Mouse (Mus musculus) spleen, adult 2 months (tissue): Measurements from ENCODE around the gene Col7a1. TPM values are rescaled to one million over a fixed set of nuclear protein-coding genes. Genes with fewer than 3 reads are reported as not detected.
A peak's percentile ranks its signal among the peaks of the same experiment; 100 is the strongest.

ENCODE experiments used
- DNase-seq, 2 experiments: peaks; one replicate each; pipeline versions ENCODE4 v3.0.0 to v3.0.0-alpha.2; 2012 to 2021; ENCODE audit warnings: low spot score in 2 of 2, low read depth in 1 of 2
- H3K27ac ChIP-seq: fragments of 200-500 bp; 2 replicates; pipeline ENCODE4 v1.5.1; 2012; ENCODE audit warnings: low read length, inconsistent platforms; ENCODE audit not compliant: insufficient read depth
- H3K27me3 ChIP-seq: fragments of 200-500 bp; 2 replicates; pipeline ENCODE4 v1.6.1; 2012; ENCODE audit warnings: mild to moderate bottlenecking, moderate library complexity, low read length, inconsistent platforms; ENCODE audit not compliant: control insufficient read depth, insufficient read depth
- H3K36me3 ChIP-seq: fragments of 200-500 bp; 2 replicates; pipeline ENCODE4 v1.6.1; 2012; ENCODE audit warnings: mild to moderate bottlenecking, low read length, inconsistent platforms; ENCODE audit not compliant: control insufficient read depth, insufficient read depth
- H3K4me1 ChIP-seq: fragments of 200-500 bp; 2 replicates; pipeline ENCODE4 v1.6.1; 2011; ENCODE audit warnings: inconsistent platforms; ENCODE audit not compliant: control insufficient read depth, insufficient read depth, insufficient read length
- H3K4me3 ChIP-seq: fragments of 200-500 bp; 2 replicates; pipeline ENCODE4 v1.5.1; 2011; ENCODE audit warnings: mild to moderate bottlenecking, inconsistent platforms; ENCODE audit not compliant: insufficient read depth, insufficient read length; ENCODE audit errors: extremely low read depth
- CTCF ChIP-seq: fragments of 200-500 bp; IDR thresholded peaks from 2 replicates; pipeline ENCODE4 v1.5.1; 2011; ENCODE audit warnings: mild to moderate bottlenecking, inconsistent platforms; ENCODE audit not compliant: insufficient read depth, insufficient read length, insufficient replicate concordance; ENCODE audit errors: extremely low read depth
- POLR2A ChIP-seq: fragments of 200-500 bp; IDR thresholded peaks from 2 replicates; pipeline ENCODE4 v1.6.1; 2011; ENCODE audit warnings: low read depth, low read length, inconsistent platforms
- WGBS: fragments of 180-500 bp; shearing (Covaris S2); methylation state at CpG from one replicate; pipeline ENCODE4 v1.1.7; 2018; 5-methylcytosine and 5-hydroxymethylcytosine counted together
- polyA plus RNA-seq: library from polyadenylated mRNA; depleted of rRNA; stranded (reverse); fragments of >200 nt; gene quantifications from 2 replicates; pipeline ENCODE4 v1.2.3, GENCODE M21; 2012

The Col7a1 gene
- polyA plus RNA-seq, 1 experiment: 14.4 TPM

- Histone ChIP-seq H3K4me1 (no peaks in the 10 kb centered on the region), H3K27ac (no peak overlapping the region), H3K27me3 (no peaks in the 10 kb centered on the region), H3K36me3 (no peaks in the 10 kb centered on the region), H3K4me3 (no peak overlapping the region)
- DNase-seq: no peak
- no peak for TF ChIP-seq POLR2A
- TF ChIP-seq CTCF: no peak
- 61% methylated on average over 9 of the region's 9 CpGs for WGBS
Measured at GRCm38 (mm10) chr9:108983209-108983608, 29.8 kb downstream of the Col7a1 start.

GRCm38 (mm10) chr9:108985710-108986109 lies 32.3 kb downstream of the Col7a1 start, which contains the start of gene Ucn2:
Gene Ucn2, plus strand, starts transcription at chr9:108986010.
- TF ChIP-seq POLR2A: no peak
- TF ChIP-seq CTCF: no peak
- H3K4me3 ChIP-seq: no peak within 1 kb of the TSS
- no peak within 1 kb of the TSS for H3K27ac ChIP-seq
- no peaks in the 10 kb centered on the region for H3K4me1 ChIP-seq
- no peaks in the 10 kb centered on the region for H3K27me3 ChIP-seq
- 88% methylated on average over 1 of the region's 4 CpGs for WGBS
- no peaks in the 10 kb centered on the region for H3K36me3 ChIP-seq
- no peak for DNase-seq

GRCm38 (mm10) chr9:108987704-108988350 lies 34.4 kb downstream of the Col7a1 start:
- 54% methylated on average over 12 of the region's 15 CpGs for WGBS
- H3K27ac ChIP-seq: no peak overlapping the region

DNA sequence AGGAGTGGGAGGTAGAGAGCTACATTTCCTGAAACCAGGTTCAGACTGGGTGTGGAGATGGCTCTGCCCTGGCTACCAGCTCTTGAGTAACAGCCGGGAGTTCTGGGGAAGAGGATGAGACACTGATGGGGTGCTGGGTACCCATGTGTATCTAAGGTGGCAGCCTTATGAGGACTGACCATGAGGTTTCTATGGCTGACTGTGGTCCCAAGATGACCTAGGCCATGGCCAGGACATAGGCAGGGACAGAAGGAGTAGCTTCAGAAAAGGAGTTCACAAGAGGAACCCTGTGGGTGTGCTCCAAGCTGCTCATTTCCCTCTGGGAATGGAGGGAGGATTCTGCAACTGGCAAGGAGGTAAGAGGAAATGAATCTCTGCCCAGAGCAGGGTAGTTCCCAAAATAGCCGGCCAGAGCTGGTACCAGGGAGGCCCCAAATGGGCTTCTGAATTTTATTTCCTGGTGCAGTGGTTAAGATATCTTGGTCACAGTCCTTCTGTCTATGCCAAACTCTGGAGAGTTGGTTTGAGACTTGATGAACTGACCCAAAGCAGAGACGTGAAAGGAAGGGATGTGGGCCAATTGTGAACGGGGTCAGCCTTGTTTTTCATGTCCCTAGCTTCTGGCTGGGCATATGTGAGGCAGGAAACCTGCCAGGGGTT lies 36.5 kb downstream of the Col7a1 start:
- 53% methylated on average over 4 of the region's 4 CpGs for WGBS
- no peak overlapping the region for H3K4me3 ChIP-seq
- peaks cover 8% of the 10 kb centered on the region; the same call in 1 of the 2 replicates for H3K4me1 ChIP-seq
- H3K27ac ChIP-seq: peak overlapping the region; percentile 18; the same call in 1 of the 2 replicates
- DNase-seq: no peak
- no peaks in the 10 kb centered on the region for H3K36me3 ChIP-seq
- H3K27me3 ChIP-seq: no peaks in the 10 kb centered on the region
- TF ChIP-seq POLR2A (no peak), CTCF (no peak)

More at GRCm38 (mm10) chr9:108987704-108988350, 34.4 kb downstream of the Col7a1 start:
- DNase-seq: no peak
- peaks cover 8% of the 10 kb centered on the region; the same call in 1 of the 2 replicates for H3K4me1 ChIP-seq
- no peaks in the 10 kb centered on the region for H3K36me3 ChIP-seq
- TF ChIP-seq CTCF (no peak), POLR2A (no peak)
- H3K4me3 ChIP-seq: no peak overlapping the region
- H3K27me3 ChIP-seq: no peaks in the 10 kb centered on the region

DNA sequence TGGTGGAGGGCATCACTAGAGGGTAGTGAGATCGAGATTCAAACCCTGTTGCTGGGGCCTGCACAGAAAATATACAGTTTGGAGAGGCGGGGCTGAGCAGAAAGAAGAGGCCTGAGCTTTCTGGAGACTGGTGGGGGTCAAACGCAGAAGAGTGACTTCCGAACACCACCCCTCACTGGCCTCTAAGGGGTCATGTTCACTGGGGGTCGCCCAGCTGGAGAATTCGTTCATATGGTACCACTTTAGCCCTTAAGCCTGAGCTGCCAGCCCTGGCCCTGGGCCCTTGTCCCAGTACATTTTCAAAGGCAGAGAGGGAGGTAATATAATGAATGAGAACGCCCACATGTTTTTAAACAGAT lies 37.1 kb downstream of the Col7a1 start:
- H3K36me3 ChIP-seq: no peaks in the 10 kb centered on the region
- no peak overlapping the region for H3K4me3 ChIP-seq
- H3K4me1 ChIP-seq: peaks cover 8% of the 10 kb centered on the region; the same call in 1 of the 2 replicates
- WGBS: 79% methylated on average over 7 of the region's 7 CpGs
- no peak for DNase-seq
- TF ChIP-seq CTCF: no peak
- no peak for TF ChIP-seq POLR2A
- 0 out of 2 replicates have a peak overlapping the region, but pooled peaks have one; percentile 18 for H3K27ac ChIP-seq
- H3K27me3 ChIP-seq: no peaks in the 10 kb centered on the region

DNA sequence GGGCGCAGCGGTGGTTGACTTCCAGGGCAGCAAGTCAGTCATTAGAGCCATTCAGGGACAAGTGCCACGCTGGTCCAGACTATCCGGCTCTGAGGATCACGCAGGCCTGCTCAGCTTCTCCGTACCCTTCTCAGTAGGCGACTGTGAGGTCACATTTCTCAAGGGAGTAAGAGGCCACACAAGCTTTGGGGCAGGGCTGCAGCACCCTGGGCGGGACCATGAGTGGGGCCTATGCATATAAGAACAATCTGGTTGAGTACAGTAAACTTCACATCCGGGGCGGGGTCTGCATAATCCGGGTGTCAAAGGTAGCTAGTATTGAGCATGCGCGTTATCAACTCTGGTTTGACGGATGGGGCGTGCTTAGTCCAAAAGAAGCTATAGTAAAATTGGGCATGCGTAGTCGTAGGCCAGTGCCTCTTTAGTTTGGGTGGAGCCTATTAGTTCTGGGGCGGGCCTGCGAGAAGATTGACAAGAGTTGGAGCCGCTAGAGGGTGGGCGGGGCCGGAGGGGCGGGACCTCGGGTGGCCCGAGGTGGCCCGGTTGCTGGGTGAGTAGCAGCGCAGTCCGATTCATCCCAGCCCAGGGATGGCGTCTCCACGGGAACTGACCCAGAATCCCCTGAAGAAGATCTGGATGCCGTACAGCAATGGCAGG lies 38.2 kb downstream of the Col7a1 start, which contains the start of gene Pfkfb4:
TSS of gene Pfkfb4 (plus strand) at position 351 of the 657 bp plus-strand sequence.
- Histone ChIP-seq H3K27me3 (no peaks in the 10 kb centered on the region), H3K36me3 (no peaks in the 10 kb centered on the region), H3K27ac (peak within 1 kb of the TSS; percentile 94), H3K4me1 (peaks cover 8% of the 10 kb centered on the region; the same call in 1 of the 2 replicates), H3K4me3 (peak within 1 kb of the TSS; percentile 72)
- WGBS: 1% methylated on average over 31 of the region's 31 CpGs
- TF ChIP-seq CTCF (no peak), POLR2A (peak; percentile 94)
- peak; percentile 97 to 100 for DNase-seq
